Mouse (Mus musculus) stomach, postnatal 0 days (tissue): Measurements from ENCODE around the gene Snx9.

Experiments used
- CTCF ChIP-seq: IDR thresholded peaks from 2 replicates; pipeline ENCODE4 v1.5.1; 2016; ENCODE audit warnings: antibody characterized with exemption, low read depth, mild to moderate bottlenecking, moderate library complexity
- EP300 ChIP-seq: optimal IDR thresholded peaks from 2 replicates; pipeline ENCODE3; 2016; ENCODE audit warnings: antibody characterized with exemption

GRCm38 (mm10) chr17:5952455-5952854, 111.3 kb downstream of the Snx9 start:
- TF ChIP-seq CTCF (no peak), EP300 (no peak)
